Mouse (Mus musculus): Measurements from ENCODE around the gene Ints14.
A peak's percentile ranks its signal among the peaks of the same experiment; 100 is the strongest.
"Not testable (repeated sequence)": the region's sequence is repeated elsewhere in the genome, so short reads cannot be mapped to it uniquely, and the experiment has no call there.

Gene Ints14

DNA sequence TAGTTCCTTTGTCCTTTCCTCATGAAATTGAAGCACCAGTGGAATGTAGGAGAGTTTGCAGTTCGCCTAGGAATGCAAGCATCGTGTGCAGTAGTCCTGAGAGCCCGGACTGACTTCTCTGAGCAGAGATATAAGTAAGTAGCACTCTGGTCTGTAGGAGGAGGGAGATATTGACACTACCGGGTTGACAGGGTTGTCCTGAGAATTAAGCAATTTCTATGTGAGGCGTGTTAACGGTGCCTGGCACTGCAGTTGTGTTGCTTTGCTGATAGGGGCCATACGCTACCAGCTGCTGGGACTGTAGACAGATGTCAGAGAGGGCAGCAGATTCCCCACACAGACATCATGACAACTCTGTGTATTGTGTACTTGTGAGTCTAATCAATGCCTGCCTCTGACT, 7.5 kb upstream of the Ints14 start:
- no peak for DNase-seq (ENCODE audit: low spot score)

DNA sequence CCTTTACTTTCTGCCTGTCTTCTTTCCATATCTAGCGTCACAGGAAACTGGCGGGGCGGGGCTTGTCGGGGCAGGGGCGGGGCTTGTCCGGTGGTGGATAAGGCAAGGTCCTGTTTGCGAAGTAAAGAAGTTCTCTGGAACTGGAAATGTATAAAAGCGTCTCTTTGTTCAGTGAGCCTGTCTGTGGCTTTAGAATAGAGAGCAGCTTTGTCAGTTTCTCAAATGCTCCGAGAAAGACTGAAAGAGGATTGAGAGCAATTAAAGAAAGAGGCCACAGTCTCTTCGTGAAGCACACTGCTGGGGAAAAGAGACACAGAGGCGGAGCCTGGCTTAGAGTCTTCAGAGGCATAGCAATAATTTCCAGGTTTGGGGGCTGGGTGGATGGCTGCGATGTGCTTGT, 4.4 kb upstream of the Ints14 start:
- DNase-seq (ENCODE audit: low spot score): peak; percentile 23

- DNase-seq (ENCODE audit: low spot score): no peak
Observed at GRCm38 (mm10) chr9:64957276-64957675, 3.4 kb upstream of the Ints14 start.

- DNase-seq (ENCODE audit: low spot score): no peak
Observed at GRCm38 (mm10) chr9:64960978-64961320, 244 bp downstream of the Ints14 start.

DNA sequence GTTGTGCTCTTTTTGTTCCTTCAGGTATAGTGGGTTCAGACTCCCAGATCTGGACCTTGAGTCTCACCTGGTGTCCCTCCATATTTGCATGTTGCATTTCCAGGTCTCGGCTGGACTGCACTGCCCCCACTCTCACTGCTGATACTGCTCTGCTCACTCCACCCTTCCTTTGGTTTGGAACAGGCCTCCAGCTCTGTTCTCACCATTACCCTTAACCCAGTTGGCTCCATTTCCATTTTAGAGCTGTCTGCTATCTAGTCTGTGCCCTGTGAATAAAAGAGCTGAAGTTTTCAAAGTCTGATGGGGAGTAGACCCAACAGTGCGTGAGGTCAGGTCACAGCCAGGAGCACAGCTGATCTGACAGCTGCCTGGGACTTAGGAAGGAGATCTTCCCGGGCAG, 19.8 kb downstream of the Ints14 start:
- no peak for DNase-seq (ENCODE audit: low spot score)

GRCm38 (mm10) chr9:64981904-64982303, 21.2 kb downstream of the Ints14 start:
- DNase-seq (ENCODE audit: low spot score): no peak

DNA sequence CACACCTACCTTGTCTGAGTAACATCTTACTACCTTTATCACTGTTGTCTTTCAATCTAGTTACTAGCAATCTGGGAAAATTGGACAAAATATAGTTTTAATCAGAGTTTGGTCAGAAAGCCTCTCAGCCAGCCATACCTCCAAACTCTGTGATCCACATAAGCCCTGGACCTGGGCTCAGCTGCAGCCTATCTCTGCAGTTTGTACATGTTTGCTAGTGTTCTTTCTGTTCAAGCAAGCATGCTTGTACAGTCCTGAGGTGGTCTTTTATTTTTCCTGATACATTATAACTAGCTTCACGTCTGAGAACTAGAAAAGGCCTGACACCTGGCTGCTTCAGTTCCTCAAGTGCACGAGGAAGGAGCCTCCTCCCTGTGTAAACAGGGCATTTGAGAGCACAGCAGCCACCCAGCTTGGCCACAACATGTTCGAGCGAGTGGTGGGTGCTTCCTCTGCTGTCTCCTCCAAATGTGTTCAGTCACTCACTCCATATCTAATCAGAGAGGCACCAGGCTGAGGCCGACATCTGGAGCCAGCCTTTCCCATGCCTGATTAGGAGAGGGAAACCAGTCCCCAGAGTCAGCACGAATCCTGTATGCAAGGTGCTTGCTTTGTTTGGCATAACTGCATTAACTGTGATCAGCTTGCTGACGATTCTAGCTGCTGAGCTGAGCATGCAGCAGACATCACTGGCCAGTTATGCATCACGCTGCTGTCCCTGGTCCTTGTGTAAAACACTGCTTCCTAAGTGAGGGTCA, 24.5 kb downstream of the Ints14 start:
- no peak for DNase-seq (ENCODE audit: low spot score)

GRCm38 (mm10) chr9:64985807-64986206, 25.1 kb downstream of the Ints14 start:
- DNase-seq (ENCODE audit: low spot score): no peak

DNA sequence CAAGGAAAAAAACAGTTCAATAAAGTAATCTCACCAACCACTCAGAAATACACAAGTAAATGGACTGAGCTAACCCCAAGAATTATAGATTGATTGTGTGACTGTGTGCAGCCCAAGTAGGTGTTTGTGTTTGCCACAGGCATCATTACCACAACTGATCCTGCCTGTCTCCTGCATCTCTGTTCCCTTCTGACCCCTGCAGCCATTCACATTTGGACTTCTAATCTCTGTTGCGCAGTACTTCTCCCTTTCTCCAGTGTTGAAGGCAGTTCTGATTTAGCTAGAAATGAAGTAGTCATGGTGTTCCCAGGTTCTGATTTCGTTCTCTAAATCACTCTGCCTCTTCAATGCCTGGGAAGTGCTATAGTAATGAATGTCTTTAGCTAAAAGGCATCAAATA, 26.9 kb downstream of the Ints14 start:
- no peak for DNase-seq (ENCODE audit: low spot score)

GRCm38 (mm10) chr9:64988443-64988842, 27.7 kb downstream of the Ints14 start:
- no peak for DNase-seq (ENCODE audit: low spot score)

DNA sequence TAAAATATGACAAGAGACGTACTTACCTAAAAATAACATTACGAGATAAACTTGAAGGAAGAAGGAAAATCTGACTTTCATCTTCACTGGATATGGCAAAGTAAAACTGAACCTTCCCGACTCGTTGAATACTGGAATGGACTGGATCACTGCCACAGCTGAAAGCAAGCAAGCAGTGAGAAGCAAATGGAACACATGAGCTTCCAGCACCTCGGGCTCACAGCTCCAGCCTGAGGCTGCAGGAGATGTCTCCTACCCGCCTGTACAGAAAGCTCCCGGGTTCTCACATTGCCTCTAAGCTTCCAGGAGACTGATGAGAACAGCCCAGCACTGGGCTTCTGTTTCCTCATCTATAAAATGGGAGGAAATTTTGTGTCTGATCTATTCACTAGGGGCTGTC, 29.6 kb downstream of the Ints14 start:
- no peak for DNase-seq (ENCODE audit: low spot score)

- not testable (repeated sequence) for DNase-seq (ENCODE audit: low spot score)
Observed at GRCm38 (mm10) chr9:64995464-64995863, 34.8 kb downstream of the Ints14 start.

- DNase-seq (ENCODE audit: low spot score): no peak
Observed at GRCm38 (mm10) chr9:65001481-65001880, 40.8 kb downstream of the Ints14 start.

DNA sequence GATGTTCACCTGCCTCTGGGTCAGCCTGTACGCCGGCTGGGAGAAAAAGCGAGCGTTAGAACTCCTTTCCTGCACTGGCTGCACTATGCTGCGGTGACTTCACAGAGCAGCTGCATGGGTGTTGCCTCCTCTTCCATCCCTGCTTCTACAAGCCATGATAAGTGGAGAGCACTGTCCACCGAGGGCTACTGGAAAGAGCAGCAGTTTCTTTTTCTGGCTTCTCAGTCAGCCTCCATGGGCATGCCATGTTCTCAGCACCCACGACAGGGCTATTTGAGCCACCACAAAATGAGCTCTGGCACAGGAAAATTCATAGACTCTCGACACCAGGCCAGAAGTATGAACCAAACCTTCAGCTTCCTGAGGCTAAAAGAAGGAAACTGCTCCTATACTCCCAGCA, 45.0 kb downstream of the Ints14 start:
- DNase-seq (ENCODE audit: low spot score): no peak

GRCm38 (mm10) chr9:65010632-65011031, 49.9 kb downstream of the Ints14 start:
- DNase-seq (ENCODE audit: low spot score): no peak

DNA sequence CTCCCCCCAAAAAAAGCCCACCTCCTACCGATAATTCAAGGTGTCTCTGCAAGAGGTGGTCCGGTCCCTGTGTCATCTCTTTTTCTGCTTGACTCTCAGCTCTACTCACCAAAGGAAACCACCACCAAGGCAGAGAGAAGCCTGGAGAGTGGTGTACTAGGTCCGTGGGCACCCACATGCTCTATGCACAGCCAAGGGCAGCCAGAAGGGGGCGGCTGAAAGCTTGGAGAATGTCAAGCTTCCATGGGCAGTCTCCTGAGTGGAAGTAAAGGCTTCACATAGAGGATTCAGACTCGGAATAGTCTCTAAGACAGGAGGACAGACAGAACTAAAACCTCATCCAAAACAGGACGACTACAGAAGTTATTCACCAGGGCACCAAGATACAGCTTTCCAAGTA, 50.6 kb downstream of the Ints14 start:
- peak; percentile 23 for DNase-seq (ENCODE audit: low spot score)

DNA sequence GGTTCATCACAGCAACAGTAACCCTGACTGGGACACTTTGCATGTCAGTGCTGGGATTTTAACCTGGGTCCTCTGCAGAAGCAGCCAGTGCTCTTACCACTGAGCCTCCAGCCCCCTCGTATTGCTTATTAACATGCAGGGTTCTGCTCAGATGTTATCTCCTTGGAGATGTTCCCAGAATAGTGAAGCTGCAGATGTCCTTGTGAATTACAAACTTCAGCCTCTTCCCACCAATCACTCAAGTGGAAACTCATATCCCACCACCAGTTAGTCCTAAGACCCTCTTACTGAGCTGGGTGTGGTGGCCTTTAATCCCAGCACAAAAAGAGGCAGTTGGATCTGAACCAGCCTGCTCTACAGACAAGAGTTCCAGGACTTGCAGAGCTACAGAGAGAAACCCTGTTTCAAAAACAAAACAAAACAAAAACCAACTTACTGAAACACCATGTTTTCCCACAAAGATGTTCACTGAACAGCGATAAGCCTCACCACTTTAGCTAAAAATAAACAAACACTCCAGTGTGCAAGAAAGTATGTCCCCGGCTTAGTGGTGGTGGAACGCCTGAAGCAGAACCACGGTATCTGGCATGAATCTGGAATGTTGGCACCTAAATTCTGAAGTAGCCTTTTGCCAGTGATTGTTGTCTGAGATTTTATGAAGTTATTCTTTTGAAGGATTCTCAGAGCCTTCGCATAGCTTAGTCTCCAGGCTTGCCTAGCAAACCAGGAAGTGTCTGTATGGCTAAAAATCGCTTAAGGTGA, 54.9 kb downstream of the Ints14 start:
- DNase-seq (ENCODE audit: low spot score): no peak

DNA sequence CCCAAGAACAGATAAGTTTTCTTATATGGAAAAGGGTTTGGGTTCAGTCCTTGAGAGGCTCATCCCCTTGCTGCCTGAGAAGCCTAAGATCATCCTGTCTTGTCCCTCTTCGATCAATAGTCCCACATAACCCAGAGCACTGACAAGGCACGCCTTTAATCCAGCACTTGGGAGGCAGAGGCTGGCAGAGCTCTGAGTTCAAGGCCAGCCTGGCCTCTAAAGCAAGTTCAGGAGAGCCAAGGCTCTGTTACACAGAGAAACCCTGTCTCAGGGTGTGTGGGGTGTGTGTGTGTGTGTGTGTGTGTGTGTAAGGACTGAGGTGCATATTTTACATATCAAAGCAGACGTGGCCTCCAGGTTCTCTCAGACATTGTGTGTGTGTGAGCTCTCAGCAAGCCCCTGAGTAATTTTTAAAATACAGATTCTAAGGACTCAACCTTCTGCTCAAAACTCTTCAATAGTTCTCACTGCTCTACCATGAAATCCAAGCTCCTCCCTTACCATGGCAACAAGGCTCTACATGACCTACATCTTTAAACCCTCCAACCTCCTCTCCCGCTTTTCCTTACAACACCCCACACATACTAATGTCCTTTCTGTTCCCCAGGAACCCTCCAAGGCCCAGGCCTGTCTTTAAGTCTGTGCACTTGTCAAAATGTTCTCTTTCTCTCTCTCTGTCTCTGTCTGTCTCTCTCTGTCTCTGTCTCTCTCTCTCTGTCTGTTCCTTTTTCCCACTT, 55.7 kb downstream of the Ints14 start:
- no peak for DNase-seq (ENCODE audit: low spot score)

GRCm38 (mm10) chr9:65016978-65017827, 56.5 kb downstream of the Ints14 start:
- DNase-seq (ENCODE audit: low spot score): no peak

DNA sequence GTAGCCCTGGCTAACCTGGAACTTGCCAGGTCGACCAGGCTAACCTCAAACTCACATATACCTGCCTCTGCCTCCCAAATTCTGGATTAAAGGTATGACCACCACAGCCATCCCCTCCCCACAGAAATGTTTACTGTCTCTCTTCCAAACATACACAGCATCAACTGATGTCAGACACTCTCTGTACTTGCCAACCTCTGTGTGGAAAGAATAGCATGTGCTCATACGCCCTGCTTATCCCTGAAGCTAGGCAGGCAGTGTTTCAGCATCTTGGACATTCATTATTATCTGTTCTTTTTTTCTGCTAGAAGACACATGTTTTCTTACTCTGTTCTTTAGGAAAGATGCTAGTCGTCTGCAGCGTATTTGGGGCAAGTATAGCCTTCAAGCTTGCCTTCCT, 57.2 kb downstream of the Ints14 start:
- DNase-seq (ENCODE audit: low spot score): no peak

GRCm38 (mm10) chr9:65018588-65019121, 58.0 kb downstream of the Ints14 start:
- no peak for DNase-seq (ENCODE audit: low spot score)

DNA sequence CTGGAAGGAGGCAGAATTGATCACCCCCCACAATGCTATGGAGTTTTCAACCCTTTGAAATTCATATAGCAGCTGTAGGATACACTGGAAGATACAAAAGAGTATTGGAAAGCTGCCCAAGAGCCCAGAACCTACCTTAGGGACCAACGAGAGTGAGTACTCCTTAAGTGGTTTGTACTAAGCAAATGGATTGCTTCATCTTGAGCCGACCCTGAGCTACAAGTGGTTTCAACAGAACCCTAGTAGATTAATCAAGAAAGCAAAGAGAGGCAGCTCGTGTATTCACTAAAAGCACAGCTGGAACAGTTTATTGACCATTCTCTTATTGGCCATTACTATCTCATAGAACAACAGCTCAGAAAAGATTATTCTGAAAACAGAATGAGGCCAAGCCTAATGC, 58.4 kb downstream of the Ints14 start:
- DNase-seq (ENCODE audit: low spot score): no peak
